In genomic region chr1:163009220-163009619, GRCm38 (mm10) we compare ENCODE assay signal across 34 mouse cellular contexts. TPM values are rescaled to one million over a fixed set of nuclear protein-coding genes. Genes with fewer than 3 reads are reported as not detected.
DNase-seq lines count a peak whose midpoint lies in the region; ATAC-seq and TF ChIP-seq lines count a peak whose summit lies in the region.
"Had no signal": no experiment of that assay in that cellular context is flagged by ENCODE, and none has a peak within 500 bp of the region (broad histone marks: within the 10 kb centered on the region; RNA-seq: fewer than 3 reads in every experiment).

No protein-coding gene starts in this region.

- no peaks in the 10 kb centered on the region for H3K36me3 ChIP-seq in limb, embryonic 14.5 days (ENCODE audit: control insufficient read depth, insufficient read depth, low read length)
- no peaks in the 10 kb centered on the region for H3K36me3 ChIP-seq in limb, embryonic 10.5 days
- H3K36me3 ChIP-seq in lung, embryonic 14.5 days (ENCODE audit: insufficient read depth) = no peaks in the 10 kb centered on the region
- H3K36me3 ChIP-seq: embryonic facial prominence, embryonic 15.5 days; G1E; heart, embryonic 10.5 days; heart, embryonic 13.5 days; hindbrain, embryonic 12.5 days; hindbrain, embryonic 15.5 days had no signal

- no peak for TF ChIP-seq CTCF in lung, embryonic 14.5 days (IDR thresholded peaks at IDR 0.05; ENCODE audit: low read depth)

- no peak overlapping the region for H3K27ac ChIP-seq in limb, embryonic 14.5 days (replicated peaks; ENCODE audit: low read depth, low read length)
- no peak overlapping the region for H3K27ac ChIP-seq in limb, embryonic 10.5 days
- H3K27ac ChIP-seq in lung, embryonic 14.5 days (ENCODE audit: low read depth) = no peak overlapping the region
- H3K27ac ChIP-seq: embryonic facial prominence, embryonic 15.5 days; gastrocnemius, adult 2 months; heart, adult 2 months; heart, embryonic 10.5 days; heart, embryonic 13.5 days; hindbrain, embryonic 12.5 days; hindbrain, embryonic 15.5 days had no signal

- no peaks in the 10 kb centered on the region for H3K27me3 ChIP-seq in limb, embryonic 14.5 days (ENCODE audit: control insufficient read depth, insufficient read depth, low read length)
- H3K27me3 ChIP-seq in limb, embryonic 10.5 days (ENCODE audit: low read depth, poor library complexity, severe bottlenecking) = no peaks in the 10 kb centered on the region
- no peaks in the 10 kb centered on the region for H3K27me3 ChIP-seq in lung, embryonic 14.5 days (ENCODE audit: insufficient read depth, low read length)
- H3K27me3 ChIP-seq: CH12.LX; embryonic facial prominence, embryonic 15.5 days; heart, embryonic 13.5 days; hindbrain, embryonic 12.5 days; hindbrain, embryonic 15.5 days had no signal

- no peak for ATAC-seq in limb, embryonic 14.5 days (ENCODE audit: low FRiP score, low read depth)
- no peak for ATAC-seq in lung, embryonic 14.5 days (ENCODE audit: insufficient read depth)
- ATAC-seq: activated CD4-positive, CD25-positive, alpha-beta regulatory T cell, adult 4 months; forebrain, embryonic 14.5 days; forebrain, postnatal 0 days had no signal

- H3K9me3 ChIP-seq in limb, embryonic 14.5 days (ENCODE audit: control insufficient read depth, low read length) = no peaks in the 10 kb centered on the region
- H3K9me3 ChIP-seq in limb, embryonic 10.5 days (replicated peaks) = no peaks in the 10 kb centered on the region
- no peaks in the 10 kb centered on the region for H3K9me3 ChIP-seq in lung, embryonic 14.5 days (ENCODE audit: low read depth, low read length)
- H3K9me3 ChIP-seq: embryonic facial prominence, embryonic 15.5 days; G1E; heart, embryonic 10.5 days; heart, embryonic 13.5 days; hindbrain, embryonic 12.5 days; hindbrain, embryonic 15.5 days had no signal

- WGBS in limb, embryonic 14.5 days = 69% methylated on average over 3 of the region's 3 CpGs
- 81% methylated on average over 3 of the region's 3 CpGs for WGBS in limb, embryonic 10.5 days
- 43% methylated on average over 3 of the region's 3 CpGs for WGBS in lung, embryonic 14.5 days

- no peak for TF ChIP-seq POLR2A in limb, embryonic 14.5 days (IDR thresholded peaks at IDR 0.05; ENCODE audit: borderline replicate concordance, extremely low read depth, insufficient read depth, insufficient read length)

- H3K4me3 ChIP-seq in limb, embryonic 14.5 days (replicated peaks; ENCODE audit: low read length) = no peak overlapping the region
- H3K4me3 ChIP-seq in limb, embryonic 10.5 days = no peak overlapping the region
- no peak overlapping the region for H3K4me3 ChIP-seq in lung, embryonic 14.5 days (ENCODE audit: low read depth, low read length)
- H3K4me3 ChIP-seq: embryonic facial prominence, embryonic 15.5 days; gastrocnemius, adult 2 months; heart, adult 2 months; heart, embryonic 10.5 days; heart, embryonic 13.5 days; hindbrain, embryonic 12.5 days; hindbrain, embryonic 15.5 days had no signal

- no peaks in the 10 kb centered on the region for H3K4me1 ChIP-seq in limb, embryonic 14.5 days (ENCODE audit: control insufficient read depth, insufficient read depth, low read length)
- no peaks in the 10 kb centered on the region for H3K4me1 ChIP-seq in limb, embryonic 10.5 days
- no peaks in the 10 kb centered on the region for H3K4me1 ChIP-seq in lung, embryonic 14.5 days (ENCODE audit: insufficient read depth)
- H3K4me1 ChIP-seq: embryonic facial prominence, embryonic 15.5 days; heart, embryonic 10.5 days; heart, embryonic 13.5 days; hindbrain, embryonic 12.5 days; hindbrain, embryonic 15.5 days had no signal

- no peak overlapping the region for H3K9ac ChIP-seq in limb, embryonic 14.5 days (ENCODE audit: low read depth, low read length, severe bottlenecking)
- H3K9ac ChIP-seq in lung, embryonic 14.5 days = no peak overlapping the region
- H3K9ac ChIP-seq: embryonic facial prominence, embryonic 15.5 days; forebrain, postnatal 0 days; heart, embryonic 13.5 days; hindbrain, embryonic 12.5 days; hindbrain, embryonic 15.5 days had no signal

- DNase-seq in limb, embryonic 14.5 days (ENCODE audit: low spot score) = peak; percentile 5
- no peak for DNase-seq in limb, embryonic 10.5 days (ENCODE audit: low spot score)
- peak; percentile 17 for DNase-seq in lung, embryonic 14.5 days
- no peak for DNase-seq in lung, postnatal 4 days
- peak; percentile 24 for DNase-seq in gonadal fat pad, adult 2 months (ENCODE audit: low read depth)
- DNase-seq in lung, postnatal 36 days = peak; percentile 63
- no peak for DNase-seq in T-cell, adult 2 months (ENCODE audit: low spot score)
- DNase-seq: adrenal gland, adult 8-10 months; adrenal gland, postnatal 25 days; B cell, adult 2 months; cerebellum, adult 11-12 months; cerebellum, adult 8-10 months; cerebellum, postnatal 10 days; cerebellum, postnatal 36 days; embryo, embryonic 11 days; forebrain, postnatal 0 days; gastrocnemius, adult 2 months; gastrocnemius, postnatal 14 days; heart, adult 2 months; heart, postnatal 14 days had no signal

- H3K4me2 ChIP-seq in limb, embryonic 14.5 days (replicated peaks; ENCODE audit: low read depth, low read length, severe bottlenecking) = no peak overlapping the region
- H3K4me2 ChIP-seq in lung, embryonic 14.5 days = no peak overlapping the region
- H3K4me2 ChIP-seq: embryonic facial prominence, embryonic 15.5 days; heart, embryonic 13.5 days; hindbrain, embryonic 12.5 days; hindbrain, embryonic 15.5 days had no signal

RNA-seq across cellular contexts. Expression of gene Fmo3, which starts 24.9 kb away (rescaled TPM):
- 0.06 TPM in 1 of 2 replicates, not detected in the other for polyA plus RNA-seq in limb, embryonic 14.5 days (2012; rRNA removed)
- 0.08 TPM in 1 of 2 replicates, not detected in the other for polyA plus RNA-seq in limb, embryonic 14.5 days (2014; fragmentation: Nextera tagmentation; extraction: Ambion mirVana)
- not detected in 2 replicates for polyA plus RNA-seq in limb, embryonic 10.5 days (2016; fragmentation: Nextera tagmentation; extraction: Ambion mirVana)
- polyA plus RNA-seq in lung, embryonic 14.5 days (2014; fragmentation: Nextera tagmentation; extraction: Ambion mirVana) = not detected in 2 replicates
- polyA plus RNA-seq in gonadal fat pad, adult 2 months (2012; rRNA removed) = 1.2 and 1.6 TPM in 2 replicates
- polyA plus RNA-seq: activated CD4-positive, CD25-positive, alpha-beta regulatory T cell, adult 4 months; brain, embryonic 14.5 days; cortical plate, adult 2 months; embryonic facial prominence, embryonic 11.5 days; embryonic facial prominence, embryonic 15.5 days; forebrain, embryonic 11.5 days; forebrain, embryonic 14.5 days; forebrain, postnatal 0 days; frontal cortex, adult 2 months; G1E; heart, embryonic 10.5 days; heart, embryonic 13.5 days; hindbrain, embryonic 12.5 days; hindbrain, embryonic 15.5 days had no signal

Comparison
In these comparisons a context has a peak if more than half of its experiments do, and no peak if none do; other contexts are left out.
1. DNase-seq: peak in limb, embryonic 14.5 days (single experiment), lung, embryonic 14.5 days (single experiment), gonadal fat pad, adult 2 months (single experiment) and lung, postnatal 36 days (single experiment); none in limb, embryonic 10.5 days (single experiment), lung, postnatal 4 days (0 of 2) and T-cell, adult 2 months (single experiment).